Mouse (Mus musculus) embryo, embryonic 9.5 days (tissue): ENCODE data around the gene Rsu1.
"Not testable (repeated sequence)": the region's sequence is repeated elsewhere in the genome, so short reads cannot be mapped to it uniquely, and the experiment has no call there.

Source experiments
- DNase-seq: peaks from one replicate; pipeline ENCODE4 v3.0.0-alpha.2; 2017; ENCODE audit errors: extremely low spot score

The Rsu1 gene

DNA sequence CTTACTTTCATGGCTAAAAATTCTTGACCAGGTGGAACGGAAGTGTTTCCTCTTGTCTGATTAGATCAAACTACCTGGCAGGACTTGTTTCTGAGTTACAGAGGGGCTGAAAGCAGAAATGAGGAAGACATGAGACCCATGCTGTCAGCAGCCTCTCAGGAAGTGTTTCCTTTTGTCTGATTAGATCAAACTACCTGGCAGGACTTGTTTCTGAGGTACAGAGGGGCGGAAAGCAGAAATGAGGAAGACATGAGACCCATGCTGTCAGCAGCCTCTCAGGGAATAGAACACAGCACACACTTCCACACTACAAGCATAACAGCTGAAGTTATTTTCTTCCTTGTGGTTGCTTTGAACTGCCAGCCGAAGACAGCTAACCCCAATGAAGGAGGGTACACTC is 46.7 kb downstream of the Rsu1 start:
- no peak for DNase-seq

DNA sequence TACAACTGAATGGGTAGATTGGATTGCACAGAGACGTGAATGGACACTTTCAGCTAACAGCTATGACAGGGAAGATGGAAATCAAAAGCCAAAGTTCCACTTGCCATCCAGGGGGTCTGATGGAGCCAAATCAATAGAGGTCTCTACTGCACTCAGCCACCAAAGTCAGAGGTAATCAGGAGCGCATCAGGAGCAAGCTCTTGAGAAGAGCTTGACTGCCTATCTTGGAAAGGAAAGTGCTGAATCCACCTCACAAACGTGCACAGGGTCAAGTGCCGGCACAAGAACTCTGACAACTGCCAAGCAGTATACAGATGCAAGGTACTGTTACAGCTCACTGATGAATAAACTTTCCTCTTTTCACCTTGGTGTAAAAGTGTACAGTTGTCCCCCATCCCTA is 47.8 kb downstream of the Rsu1 start:
- no peak for DNase-seq

DNA sequence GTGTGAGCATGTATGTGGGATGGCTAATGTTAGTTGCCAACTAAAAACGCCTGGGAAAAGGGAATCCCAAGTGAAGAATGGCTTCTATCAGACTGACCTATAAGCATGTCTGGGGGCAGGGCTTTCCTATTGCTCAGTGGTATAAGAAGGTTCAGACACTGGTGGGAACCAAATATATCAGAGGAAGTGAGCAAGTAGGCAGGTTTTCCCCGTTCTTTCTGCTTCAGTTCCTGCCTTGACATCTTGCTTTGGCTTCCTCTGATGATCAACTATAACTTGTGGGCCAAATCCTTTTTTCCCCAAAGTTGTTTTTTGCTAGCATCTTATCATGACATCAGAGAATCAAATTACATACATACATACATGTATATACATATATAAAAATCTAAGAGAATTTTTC is 51.1 kb downstream of the Rsu1 start:
- DNase-seq, result no peak

DNA sequence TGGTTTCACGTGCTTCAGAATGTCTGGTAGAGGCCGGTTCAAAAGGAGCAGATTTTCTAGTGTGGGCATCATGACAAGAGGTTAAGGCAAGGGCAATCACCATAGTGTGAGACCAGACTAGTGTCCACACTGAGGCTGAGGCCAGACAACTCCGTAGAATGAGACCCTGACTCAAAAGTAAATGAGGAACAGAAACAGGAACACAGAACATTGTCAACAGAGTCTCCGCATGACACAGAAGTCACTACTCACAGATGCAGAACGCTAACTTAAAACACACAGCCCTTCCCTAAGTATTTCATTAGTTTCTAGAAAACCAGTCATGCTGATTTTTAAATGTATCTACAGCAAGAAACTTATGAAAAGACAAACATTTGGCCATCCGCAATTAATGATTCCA is 53.1 kb downstream of the Rsu1 start:
- no peak for DNase-seq

DNA sequence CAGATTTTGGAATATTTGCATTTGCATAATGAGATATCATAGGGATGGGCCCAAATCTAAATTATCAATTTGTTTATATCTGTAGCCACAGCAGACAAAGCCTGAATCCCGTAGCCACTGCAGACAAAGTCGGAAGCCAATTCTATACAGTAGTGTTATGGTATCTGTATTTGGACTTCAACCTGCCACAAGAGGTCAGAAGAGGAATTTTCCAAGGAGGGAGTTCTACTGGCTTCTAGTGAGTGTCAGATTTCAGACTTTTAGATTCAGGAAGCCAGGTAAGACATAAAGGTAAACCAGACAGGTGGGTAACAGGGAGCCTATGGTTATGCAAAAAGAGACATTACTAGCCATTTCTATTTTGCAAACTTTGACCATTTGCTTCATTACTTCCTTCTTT is 64.4 kb downstream of the Rsu1 start:
- no peak for DNase-seq

DNA sequence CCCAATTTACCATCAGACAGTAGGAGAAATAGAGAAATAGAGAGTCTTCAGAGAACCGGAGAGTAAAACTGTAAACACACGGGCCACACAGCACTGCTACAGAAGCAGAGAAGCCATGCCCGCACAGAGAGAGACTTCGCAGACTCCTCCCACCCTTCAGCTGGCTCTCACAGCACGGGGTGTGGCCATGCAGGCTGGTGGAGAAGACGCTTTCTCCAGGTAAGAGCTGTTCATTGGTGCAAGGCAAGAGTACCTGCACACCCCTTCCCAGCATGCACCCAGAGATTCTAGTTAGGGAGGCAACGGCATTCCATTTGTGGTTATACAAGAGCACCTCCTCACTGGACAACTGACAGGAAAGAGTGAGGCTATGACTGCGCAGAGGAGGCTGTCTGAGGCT is 64.8 kb downstream of the Rsu1 start:
- DNase-seq, result no peak

DNA sequence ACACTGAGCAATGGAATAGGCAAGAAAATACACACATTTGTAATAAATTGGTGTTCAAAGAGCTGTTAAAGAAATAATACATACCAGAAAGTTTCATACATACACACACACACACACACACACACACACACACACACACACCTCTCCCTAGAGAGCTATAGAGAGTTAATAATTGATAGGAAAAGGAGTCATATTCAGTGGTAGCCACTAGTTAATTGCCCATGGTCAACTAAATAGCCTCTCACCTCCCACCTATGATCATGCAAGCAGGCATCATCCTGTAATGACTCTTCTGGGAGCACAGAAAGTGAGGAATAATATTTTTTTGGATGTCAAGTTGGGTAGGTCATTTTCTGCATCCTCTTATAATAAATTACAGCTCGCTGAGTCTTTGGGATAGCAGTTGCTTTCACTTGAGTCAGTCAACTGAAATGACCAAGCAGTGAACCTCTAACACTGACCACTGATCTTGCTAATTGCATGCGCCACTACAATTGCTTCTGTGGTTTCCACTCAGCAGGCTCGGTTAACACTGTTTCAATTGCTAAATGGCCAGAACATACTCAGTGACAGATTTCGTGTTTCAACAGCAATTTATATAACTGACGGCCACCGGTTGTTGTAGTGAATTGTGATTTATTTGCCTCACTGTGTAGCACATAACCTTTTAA is 68.3 kb downstream of the Rsu1 start:
- DNase-seq, result peak; percentile 7

DNA sequence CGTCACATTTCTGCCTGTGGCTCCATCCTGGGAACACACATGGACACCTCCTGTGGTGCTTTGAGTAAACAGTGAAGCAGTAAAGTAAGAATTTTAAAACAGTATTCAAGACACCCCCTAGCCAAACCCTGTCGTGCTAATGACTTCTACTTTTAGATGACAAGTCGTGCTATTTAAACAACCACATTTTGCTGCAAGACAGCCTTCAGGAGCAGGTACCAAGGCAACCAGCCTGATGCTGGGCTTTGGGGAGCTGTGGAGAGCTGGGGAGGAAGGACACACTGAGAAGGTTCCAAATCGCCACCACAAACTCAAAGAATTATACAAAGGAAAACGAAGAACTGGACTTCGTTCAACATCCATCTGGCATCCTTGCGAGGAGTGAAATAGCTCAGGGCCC is 71.5 kb downstream of the Rsu1 start:
- no peak for DNase-seq

DNA sequence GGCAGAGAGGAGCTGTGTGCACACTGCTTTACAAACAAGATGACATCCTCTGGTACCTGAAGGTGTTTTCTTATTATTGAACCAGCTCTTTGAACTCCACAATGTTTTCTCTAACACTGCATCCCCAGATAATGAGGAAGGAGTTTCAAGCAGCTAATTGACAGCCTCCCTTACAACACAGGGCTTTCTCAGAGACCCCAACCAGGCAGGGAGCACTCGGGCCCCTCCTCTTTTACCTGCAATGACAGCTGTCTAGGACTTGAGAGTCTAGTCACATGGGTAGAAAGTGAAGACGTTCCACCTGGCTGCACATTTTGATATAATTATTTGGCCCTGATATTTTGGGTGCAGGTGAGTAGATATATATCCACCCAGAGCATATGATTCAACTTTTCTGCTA is 72.2 kb downstream of the Rsu1 start:
- no peak for DNase-seq

DNA sequence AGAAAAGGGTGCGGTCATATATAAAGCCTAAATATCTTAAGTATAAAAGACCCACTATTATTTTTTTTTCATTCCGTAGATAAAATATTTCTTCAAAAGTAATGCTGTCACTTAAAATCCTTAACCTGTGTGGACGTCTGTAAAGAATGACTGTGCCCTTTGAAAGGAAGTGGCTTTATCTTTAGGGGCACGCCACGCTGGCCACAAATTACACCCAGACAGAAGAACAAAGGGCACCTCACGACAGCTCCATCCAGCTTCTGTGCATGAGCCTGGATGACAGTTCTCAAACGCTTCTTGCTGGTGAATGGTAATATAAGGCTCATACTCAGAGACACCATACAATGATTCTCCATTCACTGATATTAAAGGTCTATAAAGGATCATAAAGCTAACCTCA is 75.7 kb downstream of the Rsu1 start:
- no peak for DNase-seq

DNA sequence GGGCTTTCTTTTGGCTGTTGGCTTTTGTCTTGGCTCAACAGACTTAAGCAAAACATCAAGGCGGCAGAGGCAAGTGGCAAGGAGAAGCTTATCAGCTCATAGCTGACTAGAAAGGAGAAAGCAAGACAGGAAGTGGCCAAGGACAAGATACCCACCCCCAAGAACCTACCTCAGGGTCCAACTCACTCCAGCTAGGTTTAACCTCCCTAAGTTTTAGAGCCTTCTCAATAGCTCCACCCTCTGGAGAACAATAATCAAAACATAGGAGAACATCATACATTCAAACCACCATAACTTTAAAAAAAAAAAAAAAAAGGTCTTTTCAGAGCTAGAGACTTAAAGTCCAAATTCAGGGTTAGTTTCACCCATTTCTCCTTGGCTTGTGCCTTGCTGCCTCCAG is 79.1 kb downstream of the Rsu1 start:
- DNase-seq, result no peak

DNA sequence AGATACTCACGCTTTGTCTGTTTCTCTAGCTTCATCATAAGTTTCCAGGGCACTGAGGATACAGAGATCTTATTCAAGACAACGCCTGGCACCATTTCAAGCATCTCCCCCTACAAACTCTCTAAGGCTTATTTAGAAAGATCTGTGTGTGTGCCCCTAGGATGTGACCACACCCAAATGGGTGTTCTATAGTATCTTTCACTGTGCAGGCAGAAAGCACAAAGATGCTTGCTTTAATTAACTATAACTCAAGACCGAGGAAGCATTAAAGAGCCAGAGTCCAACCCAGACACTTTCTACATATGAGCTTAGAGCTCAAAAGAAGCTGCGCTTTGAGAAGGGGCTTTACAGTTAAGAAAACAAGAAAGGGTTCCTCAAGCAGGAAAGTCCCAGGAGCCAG is 80.4 kb downstream of the Rsu1 start:
- no peak for DNase-seq

DNA sequence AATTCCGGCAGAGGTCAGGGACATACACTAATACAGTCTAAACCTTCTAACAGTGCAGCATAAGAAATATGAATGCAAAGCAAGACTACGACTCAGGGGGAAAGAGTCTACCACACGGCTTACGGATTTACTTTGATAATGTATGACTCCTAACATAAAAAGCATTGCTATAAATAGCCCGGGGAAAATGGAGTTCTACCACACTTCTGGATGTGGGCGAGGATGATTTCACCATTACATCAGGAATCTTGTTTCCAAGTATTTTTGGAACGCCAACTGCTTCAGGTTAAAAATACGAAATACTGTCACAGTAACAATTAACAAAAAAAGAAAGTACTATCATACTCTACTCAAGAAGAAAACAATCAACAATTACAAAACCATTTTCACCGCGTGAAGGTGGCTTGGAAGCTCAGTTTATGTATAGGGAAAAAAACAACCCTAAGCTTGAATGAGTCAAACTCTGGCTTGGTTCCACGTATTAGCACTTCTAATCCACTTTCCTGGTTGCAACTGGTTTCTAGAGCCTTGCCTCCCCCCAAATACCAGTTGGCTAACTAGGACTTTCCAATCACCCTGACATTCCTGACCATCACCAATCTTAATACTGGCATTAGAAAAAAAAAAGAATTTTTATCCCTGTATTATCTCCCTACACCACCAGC is 82.3 kb downstream of the Rsu1 start:
- no peak for DNase-seq

DNA sequence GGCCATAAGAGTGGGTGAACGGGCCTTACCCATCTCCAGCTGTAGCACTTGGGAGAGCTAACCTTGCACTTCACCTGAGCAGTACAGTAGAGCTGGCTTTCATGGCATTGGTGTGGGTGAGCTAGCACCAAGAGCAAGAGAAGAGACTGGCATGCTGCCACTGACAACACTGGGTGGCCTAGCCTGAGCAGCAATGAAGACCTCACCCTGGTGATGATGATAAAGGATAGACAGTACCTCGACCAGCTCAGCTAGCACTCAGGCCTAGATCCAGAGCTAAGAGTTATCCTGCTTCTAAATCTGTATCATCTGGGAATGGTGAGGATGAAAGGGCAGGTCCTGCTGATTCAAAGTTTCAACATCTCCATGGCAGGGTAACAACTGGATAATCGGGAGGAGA is 88.1 kb downstream of the Rsu1 start:
- no peak for DNase-seq

DNA sequence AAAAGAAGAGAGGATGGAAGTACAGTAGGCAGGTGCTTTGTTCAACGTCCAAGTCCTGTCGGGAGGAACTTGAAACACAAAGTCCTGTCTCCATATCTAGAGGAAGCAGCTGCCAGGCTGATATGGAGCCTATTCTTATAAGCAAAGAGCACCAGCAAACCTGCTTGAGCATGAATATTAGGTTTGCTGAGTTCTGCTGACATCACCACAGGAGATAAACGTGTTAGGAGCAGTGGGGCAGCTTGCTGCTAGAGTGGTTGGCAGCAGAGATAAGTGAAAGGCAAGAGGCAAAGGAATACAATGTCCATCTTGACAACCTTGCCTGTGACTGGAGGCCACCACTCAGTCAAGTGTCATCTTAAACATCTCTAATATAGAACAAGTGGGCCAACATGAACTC is 89.3 kb downstream of the Rsu1 start:
- DNase-seq, result not testable (repeated sequence)

DNA sequence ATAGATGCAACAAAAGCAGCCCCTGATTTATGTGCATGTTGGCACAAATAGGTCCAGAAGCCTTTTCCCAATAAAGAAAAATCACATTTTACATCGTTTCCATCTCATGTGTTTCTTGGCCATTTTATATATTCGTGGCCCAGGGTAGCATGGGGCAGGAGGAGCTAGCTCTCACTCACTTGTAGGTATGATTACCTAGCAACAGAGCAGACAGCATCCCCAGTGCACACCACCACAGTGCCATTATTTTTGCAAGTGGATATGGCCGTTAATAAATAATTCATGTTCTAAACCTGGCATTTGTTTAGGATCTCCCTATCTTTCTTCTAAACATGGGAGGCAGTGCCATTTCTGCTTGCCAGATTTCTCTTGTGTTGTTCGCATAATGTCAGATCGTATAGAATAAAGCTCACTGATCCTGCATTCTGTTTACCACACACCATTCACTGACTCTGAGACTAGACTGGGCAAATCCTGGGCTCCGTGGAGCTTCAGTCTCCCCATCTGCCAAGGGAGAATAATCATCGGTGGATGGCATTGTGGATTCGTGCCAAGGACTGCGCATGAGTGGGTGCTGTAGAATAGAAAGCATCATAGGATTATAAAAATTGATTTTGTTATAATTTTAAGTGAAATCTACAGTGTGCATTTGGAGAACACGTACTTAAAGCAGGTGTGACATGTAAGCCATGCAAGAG is 93.4 kb downstream of the Rsu1 start:
- DNase-seq, result no peak

DNA sequence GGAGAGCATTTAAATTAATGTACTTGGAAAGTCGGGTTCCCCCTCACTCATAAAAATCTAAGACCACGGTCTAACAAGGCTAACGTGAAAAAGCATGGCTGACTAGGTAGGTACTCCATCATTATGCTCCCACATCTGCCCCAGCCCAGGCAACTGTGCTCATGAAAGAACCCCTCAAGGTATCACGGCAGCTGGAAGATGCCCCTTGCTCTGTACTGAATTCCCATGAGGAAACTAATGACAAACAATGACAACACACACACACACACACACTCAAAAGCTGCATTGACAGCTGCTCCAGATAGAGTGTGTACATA is 95.0 kb downstream of the Rsu1 start:
- DNase-seq, result no peak

DNA sequence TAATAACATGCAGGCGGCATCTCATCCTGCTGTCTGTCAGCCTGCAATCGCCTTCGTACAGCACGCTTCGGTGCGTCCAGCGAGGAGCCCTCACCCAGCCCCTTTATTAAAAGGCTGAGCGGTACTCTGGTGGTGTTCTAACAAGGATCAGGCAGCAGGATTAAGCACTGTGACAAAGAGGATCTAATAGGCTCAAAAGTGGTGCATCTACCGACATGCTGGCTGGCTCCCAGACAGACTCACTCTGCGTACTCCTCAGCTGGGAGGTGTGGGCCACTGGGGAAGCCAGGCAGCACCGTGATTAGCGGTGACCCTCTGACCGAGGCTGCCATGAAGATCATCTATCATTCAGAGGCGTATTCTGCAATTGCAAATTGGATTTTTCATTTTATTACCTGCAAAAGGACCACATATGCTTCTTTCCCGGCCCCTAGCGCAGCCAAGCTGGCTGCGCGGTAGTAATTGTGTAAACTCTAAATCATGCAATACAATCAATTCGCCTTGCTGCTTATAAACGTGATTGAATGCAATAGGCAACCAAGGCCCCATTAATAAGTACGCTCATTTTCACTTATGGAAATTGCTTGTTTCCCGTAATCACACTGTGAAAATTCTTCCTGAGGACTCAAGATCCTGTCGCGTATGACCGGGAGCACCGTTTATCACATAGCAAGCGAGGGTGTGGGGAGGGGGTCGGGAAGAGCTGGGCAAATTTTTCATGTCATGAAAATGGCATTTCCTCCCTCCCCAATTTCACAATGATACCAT is 95.5 kb downstream of the Rsu1 start:
- peak; percentile 14 for DNase-seq

DNA sequence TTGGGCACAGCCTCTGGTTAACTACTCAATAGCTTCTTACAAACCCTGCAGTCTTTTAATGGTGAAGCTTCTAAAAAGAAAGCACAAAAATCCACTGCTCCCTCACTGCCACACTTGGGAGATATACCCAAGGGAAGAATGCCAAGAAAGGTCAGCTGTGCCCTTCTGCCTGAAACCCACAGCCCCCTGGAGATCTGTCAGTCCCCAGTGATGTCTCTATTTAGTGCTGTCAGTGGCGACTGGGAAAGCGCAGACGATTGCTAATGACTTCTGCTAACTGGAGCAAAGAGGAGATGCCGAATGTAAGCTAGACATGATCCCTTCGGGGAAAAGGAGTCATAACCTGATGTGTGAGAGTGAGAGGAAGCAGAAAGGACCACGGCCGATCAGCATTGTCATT is 96.8 kb downstream of the Rsu1 start:
- no peak for DNase-seq

DNA sequence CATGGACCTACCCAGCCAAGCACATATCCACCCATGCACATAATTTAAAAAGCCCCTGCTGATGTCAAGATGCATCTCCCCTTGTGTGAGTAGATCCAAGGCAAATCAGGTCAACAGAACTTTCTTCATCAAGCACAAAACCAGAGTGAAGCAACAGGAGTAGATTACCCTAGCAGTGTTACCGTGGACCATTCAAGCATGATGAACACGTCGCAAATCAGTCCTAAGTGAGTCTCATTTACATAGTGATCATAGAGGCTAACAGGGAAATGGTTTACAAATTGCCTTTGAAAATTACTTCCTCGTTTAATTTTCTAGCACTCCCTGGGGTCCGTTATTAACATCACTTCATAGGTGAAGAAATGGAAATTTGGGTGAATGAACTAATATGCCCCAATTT is 100.6 kb downstream of the Rsu1 start:
- no peak for DNase-seq

DNA sequence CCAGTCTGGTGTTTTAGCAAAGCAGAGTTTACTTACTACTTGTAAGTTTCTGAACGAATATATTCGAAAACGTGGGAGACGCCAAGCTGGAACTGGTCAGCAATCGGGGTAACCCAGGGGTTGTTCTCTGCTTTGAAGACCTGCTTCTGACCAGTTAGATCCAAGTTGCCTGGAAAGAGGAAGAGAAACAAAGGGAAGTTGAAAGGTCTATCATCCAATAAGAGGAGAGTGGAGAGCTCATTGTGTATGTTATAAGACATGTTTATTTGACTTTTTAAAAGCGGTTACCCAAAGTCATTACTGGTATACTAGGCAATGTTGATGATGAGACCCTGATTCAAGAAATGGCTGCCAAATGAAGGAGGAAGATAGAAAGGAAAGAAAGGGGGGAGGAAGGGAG is 101.3 kb downstream of the Rsu1 start:
- DNase-seq, result no peak

DNA sequence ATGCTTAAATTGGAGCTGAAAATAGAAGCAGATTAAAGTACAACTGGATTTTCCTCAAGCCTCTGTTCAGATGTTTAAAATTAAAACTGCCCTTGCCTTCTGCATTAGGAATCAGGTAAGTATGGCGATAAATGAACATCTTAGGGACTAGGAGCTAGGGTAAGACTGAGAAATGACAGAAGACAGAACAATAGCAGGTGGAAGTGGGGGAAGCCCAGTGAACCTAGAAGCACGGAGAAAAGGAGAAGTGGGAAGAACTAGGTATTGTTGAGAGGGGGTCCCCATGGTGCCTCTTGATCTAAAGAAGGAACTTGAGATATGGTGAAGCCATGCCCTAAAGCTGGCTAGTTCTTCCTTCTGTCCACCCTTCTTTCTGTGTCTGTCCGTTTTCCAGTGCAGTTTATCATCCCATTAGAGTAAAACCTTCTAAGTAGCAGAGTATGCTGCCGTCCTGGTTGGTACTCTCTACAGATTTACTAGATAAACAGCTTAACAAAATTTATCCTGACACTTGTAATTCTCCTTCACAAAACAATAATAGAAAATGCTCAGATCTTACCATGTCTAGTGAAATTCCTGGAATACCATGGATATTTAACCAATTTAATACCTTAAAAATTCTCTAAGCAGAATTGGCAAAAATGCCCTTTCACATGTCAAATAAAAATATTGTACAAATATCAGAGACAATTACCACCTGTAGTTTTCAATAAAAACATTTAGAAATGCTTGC is 101.9 kb downstream of the Rsu1 start:
- DNase-seq, result no peak
